Mouse (Mus musculus) neural tube, embryonic 11.5 days (tissue): Measurements from ENCODE around the gene Trim7. TPM values are rescaled to one million over a fixed set of nuclear protein-coding genes. Genes with fewer than 3 reads are reported as not detected.
A peak's percentile ranks its signal among the peaks of the same experiment; 100 is the strongest.

ENCODE experiments used
- ATAC-seq: fragments of 200-750 bp; cut with Nextera tagmentation; 2 replicates; pipeline ENCODE4 v1.8.0; 2017; ENCODE audit warnings: moderate number of reproducible peaks, mild to moderate bottlenecking, moderate TSS enrichment, moderate library complexity; ENCODE audit not compliant: insufficient read depth, low FRiP score, low TSS enrichment
- DNase-seq: peaks from one replicate; pipeline ENCODE4 v3.0.0-alpha.2; 2015; ENCODE audit warnings: low spot score
- H3K27ac ChIP-seq: fragments of 300-500 bp; sonication (generic); 2 replicates; pipeline ENCODE4 v1.5.1; 2014; ENCODE audit warnings: low read depth, mild to moderate bottlenecking, low read length
- H3K27me3 ChIP-seq: fragments of 300-500 bp; sonication (generic); 2 replicates; pipeline ENCODE4 v1.6.1; 2014; ENCODE audit warnings: mild to moderate bottlenecking, low read length, mixed read lengths; ENCODE audit not compliant: control insufficient read depth, insufficient read depth
- H3K36me3 ChIP-seq: fragments of 300-500 bp; sonication (generic); 2 replicates; pipeline ENCODE4 v1.6.1; 2014; ENCODE audit warnings: mild to moderate bottlenecking, low read length, moderate library complexity, mixed read lengths; ENCODE audit not compliant: control insufficient read depth, insufficient read depth
- H3K4me1 ChIP-seq: fragments of 300-500 bp; sonication (generic); 2 replicates; pipeline ENCODE4 v1.6.1; 2014; ENCODE audit warnings: low read length, mixed read lengths; ENCODE audit not compliant: control insufficient read depth, insufficient read depth
- H3K4me2 ChIP-seq: fragments of 300-500 bp; sonication (generic); 2 replicates; pipeline ENCODE4 v1.6.1; 2014; ENCODE audit warnings: low read depth, mild to moderate bottlenecking, moderate library complexity
- H3K4me3 ChIP-seq: fragments of 300-500 bp; sonication (generic); 2 replicates; pipeline ENCODE4 v1.5.1; 2014; ENCODE audit warnings: low read depth, low read length
- H3K9ac ChIP-seq: fragments of 300-500 bp; sonication (generic); 2 replicates; pipeline ENCODE4 v1.6.1; 2014; ENCODE audit warnings: mild to moderate bottlenecking, low read length
- H3K9me3 ChIP-seq: fragments of 300-500 bp; sonication (generic); 2 replicates; pipeline ENCODE4 v1.6.1; 2016; ENCODE audit warnings: low read length; ENCODE audit not compliant: control insufficient read depth
- WGBS: fragments of 180-500 bp; shearing (Covaris S2); extraction: QIAGEN DNeasy Blood & Tissue Kit; methylation state at CpG from one replicate; pipeline ENCODE4 v1.1.7; 2014; 5-methylcytosine and 5-hydroxymethylcytosine counted together
- polyA plus RNA-seq: library from polyadenylated mRNA; unstranded; fragments of >200 nt; fragmentation: Nextera tagmentation; extraction: Ambion mirVana; gene quantifications from 2 replicates; pipeline ENCODE4 v1.2.1, GENCODE M21; 2014

Gene Trim7
- polyA plus RNA-seq, 1 experiment from 2014 or later, result 0.97 TPM

GRCm38 (mm10) chr11:48826752-48827096, 784 bp downstream of the Trim7 start:
- 0% methylated on average over 6 of the region's 6 CpGs for WGBS
- H3K4me1 ChIP-seq, result no peaks in the 10 kb centered on the region
- peak overlapping the region; percentile 40 for H3K4me2 ChIP-seq
- H3K27me3 ChIP-seq, result peaks cover 7% of the 10 kb centered on the region
- H3K36me3 ChIP-seq, result no peaks in the 10 kb centered on the region
- DNase-seq, result peak; percentile 54
- peak overlapping the region; percentile 38 for H3K4me3 ChIP-seq
- peak overlapping the region; percentile 41; the same call in 1 of the 2 replicates for H3K9ac ChIP-seq
- no peaks in the 10 kb centered on the region for H3K9me3 ChIP-seq
- peak; percentile 25; the same call in 1 of the 2 replicates for ATAC-seq
- no peak overlapping the region for H3K27ac ChIP-seq

- Histone ChIP-seq H3K4me2 (no peak overlapping the region), H3K27ac (no peak overlapping the region), H3K9ac (no peak overlapping the region), H3K4me1 (no peaks in the 10 kb centered on the region), H3K4me3 (no peak overlapping the region), H3K36me3 (no peaks in the 10 kb centered on the region), H3K9me3 (no peaks in the 10 kb centered on the region), H3K27me3 (peaks cover 7% of the 10 kb centered on the region)
- WGBS, result 77% methylated on average over 6 of the region's 6 CpGs
- DNase-seq (no peak), ATAC-seq (no peak)
Observed at GRCm38 (mm10) chr11:48827926-48828325, 2.0 kb downstream of the Trim7 start.

DNA sequence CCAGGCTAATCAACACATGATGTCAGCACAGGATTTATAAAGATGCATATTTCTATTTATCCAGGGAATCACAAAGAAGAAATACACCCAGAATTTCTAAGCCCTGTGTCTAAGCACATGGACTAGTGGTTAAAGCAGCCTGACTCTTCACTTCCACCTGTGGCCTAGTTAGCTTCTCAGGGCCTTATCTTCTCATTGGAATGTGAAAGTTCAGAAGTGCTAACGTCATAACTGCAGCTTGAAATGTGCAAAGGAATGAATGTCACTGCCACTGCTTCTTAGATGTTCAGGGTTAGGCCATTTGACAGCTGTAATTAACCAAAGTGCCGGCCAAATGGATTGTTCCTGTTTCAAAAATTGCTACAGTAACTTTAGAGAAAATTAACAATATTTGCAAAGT, 4.3 kb downstream of the Trim7 start:
- no peak overlapping the region for H3K27ac ChIP-seq
- H3K36me3 ChIP-seq, result no peaks in the 10 kb centered on the region
- H3K27me3 ChIP-seq, result no peaks in the 10 kb centered on the region
- WGBS, result 76% methylated on average over 2 of the region's 2 CpGs
- no peaks in the 10 kb centered on the region for H3K4me1 ChIP-seq
- H3K9ac ChIP-seq, result no peak overlapping the region
- no peaks in the 10 kb centered on the region for H3K9me3 ChIP-seq
- no peak for DNase-seq
- H3K4me3 ChIP-seq, result no peak overlapping the region
- ATAC-seq, result no peak
- H3K4me2 ChIP-seq, result no peak overlapping the region

DNA sequence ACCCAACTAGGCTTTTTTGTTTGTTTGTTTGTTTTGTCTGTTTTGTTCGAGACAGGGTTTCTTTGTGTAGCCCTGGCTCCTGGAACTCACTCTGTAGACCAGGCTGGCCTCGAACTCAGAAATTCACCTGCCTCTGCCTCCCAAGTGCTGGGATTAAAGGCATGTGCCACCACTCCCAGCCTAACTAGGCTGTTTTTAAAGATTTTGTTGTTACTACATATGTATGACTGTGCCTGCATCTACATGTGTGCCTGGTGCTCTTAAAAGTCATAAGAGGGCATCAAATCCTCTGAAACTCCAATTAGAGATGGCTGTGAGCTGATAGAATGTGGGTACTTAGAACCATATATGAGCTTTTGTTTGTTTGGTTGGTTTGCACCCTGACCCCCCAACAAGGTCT, 5.3 kb downstream of the Trim7 start:
- DNase-seq (no peak), ATAC-seq (no peak)
- WGBS, result 88% methylated on average over 2 of the region's 2 CpGs
- no peaks in the 10 kb centered on the region for H3K4me1 ChIP-seq
- H3K9me3 ChIP-seq, result no peaks in the 10 kb centered on the region
- H3K27ac ChIP-seq, result no peak overlapping the region
- no peak overlapping the region for H3K4me2 ChIP-seq
- no peak overlapping the region for H3K4me3 ChIP-seq
- no peaks in the 10 kb centered on the region for H3K27me3 ChIP-seq
- H3K36me3 ChIP-seq, result no peaks in the 10 kb centered on the region
- no peak overlapping the region for H3K9ac ChIP-seq

- Histone ChIP-seq H3K4me2 (peak overlapping the region; percentile 35), H3K9ac (no peak overlapping the region), H3K36me3 (no peaks in the 10 kb centered on the region), H3K27ac (no peak overlapping the region), H3K9me3 (no peaks in the 10 kb centered on the region), H3K4me3 (peak overlapping the region; percentile 40; the same call in 1 of the 2 replicates), H3K27me3 (peaks cover 5% of the 10 kb centered on the region; the same call in 1 of the 2 replicates), H3K4me1 (0 out of 2 replicates have a peak, but pooled peaks cover 3% of the 10 kb centered on the region)
- no peak for DNase-seq
- no peak for ATAC-seq
- WGBS, result 47% methylated on average over 8 of the region's 9 CpGs
Observed at GRCm38 (mm10) chr11:48833078-48833730, 7.3 kb downstream of the Trim7 start.

- H3K4me2 ChIP-seq, result peak overlapping the region; percentile 35
- H3K9ac ChIP-seq, result peak overlapping the region; percentile 44
- peak; percentile 90 for DNase-seq
- peaks cover 5% of the 10 kb centered on the region; the same call in 1 of the 2 replicates for H3K27me3 ChIP-seq
- H3K27ac ChIP-seq, result no peak overlapping the region
- H3K9me3 ChIP-seq, result no peaks in the 10 kb centered on the region
- H3K4me3 ChIP-seq, result peak overlapping the region; percentile 40
- ATAC-seq, result peak; percentile 88
- 0 out of 2 replicates have a peak, but pooled peaks cover 3% of the 10 kb centered on the region for H3K4me1 ChIP-seq
- H3K36me3 ChIP-seq, result no peaks in the 10 kb centered on the region
- under 1% methylated on average over 30 of the region's 30 CpGs for WGBS
Observed at GRCm38 (mm10) chr11:48833731-48834639, 8.0 kb downstream of the Trim7 start.

DNA sequence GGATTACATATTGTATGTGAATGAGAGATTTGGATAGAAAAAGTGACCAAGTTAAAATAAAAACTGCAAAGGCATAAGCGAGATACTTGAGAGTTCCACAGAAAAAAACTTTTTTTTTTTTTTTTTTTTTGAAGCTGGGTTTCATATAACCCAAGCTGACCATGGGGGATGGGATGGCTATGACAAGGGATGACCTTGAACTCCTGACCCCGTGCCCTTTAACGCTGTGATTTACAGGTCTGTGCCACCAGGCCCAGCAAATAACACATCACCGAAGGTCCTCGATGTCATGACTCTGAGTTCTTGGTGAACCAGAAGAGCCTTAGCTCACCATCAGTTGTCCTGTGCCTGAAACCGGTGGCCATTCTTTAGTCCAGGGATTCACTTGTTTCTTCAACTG, 10.0 kb downstream of the Trim7 start:
- no peaks in the 10 kb centered on the region for H3K36me3 ChIP-seq
- no peak overlapping the region for H3K4me3 ChIP-seq
- 72% methylated on average over 6 of the region's 6 CpGs for WGBS
- no peaks in the 10 kb centered on the region for H3K9me3 ChIP-seq
- DNase-seq (no peak), ATAC-seq (no peak)
- peaks cover 5% of the 10 kb centered on the region; the same call in 1 of the 2 replicates for H3K27me3 ChIP-seq
- 0 out of 2 replicates have a peak, but pooled peaks cover 3% of the 10 kb centered on the region for H3K4me1 ChIP-seq
- no peak overlapping the region for H3K4me2 ChIP-seq
- H3K9ac ChIP-seq, result no peak overlapping the region
- no peak overlapping the region for H3K27ac ChIP-seq

- Histone ChIP-seq H3K27ac (no peak overlapping the region), H3K9ac (peak overlapping the region; percentile 62; the same call in 1 of the 2 replicates), H3K4me2 (peak overlapping the region; percentile 91), H3K36me3 (no peaks in the 10 kb centered on the region), H3K4me1 (0 out of 2 replicates have a peak, but pooled peaks cover 3% of the 10 kb centered on the region), H3K9me3 (no peaks in the 10 kb centered on the region), H3K4me3 (peak overlapping the region; percentile 83), H3K27me3 (peaks cover 5% of the 10 kb centered on the region; the same call in 1 of the 2 replicates)
- DNase-seq (no peak), ATAC-seq (no peak)
- 8% methylated on average over 11 of the region's 11 CpGs for WGBS
Observed at GRCm38 (mm10) chr11:48836990-48837309, 11.0 kb downstream of the Trim7 start.
